In the genomic region with DNA sequence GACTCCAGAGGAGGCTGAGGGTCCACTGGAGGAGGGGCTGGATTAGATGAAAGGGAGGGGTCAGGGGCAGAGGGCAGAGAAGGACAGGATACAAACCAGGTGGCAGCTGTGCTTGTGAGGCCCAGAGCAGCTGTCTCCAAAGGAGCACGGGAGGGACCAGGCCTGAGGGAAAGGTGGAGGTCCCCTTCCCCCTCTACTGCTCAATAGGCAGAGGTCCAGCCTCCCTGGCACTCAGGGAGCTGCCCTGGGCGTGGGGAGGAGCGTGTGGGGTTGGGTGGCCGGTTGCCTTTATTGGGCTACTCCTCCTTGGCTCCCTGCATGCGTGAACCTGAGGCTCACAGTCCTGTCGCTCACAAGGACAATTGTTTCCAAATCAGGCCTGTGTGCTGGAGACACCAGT, we compare ENCODE assay signal across 27 mouse cellular contexts. TPM values are rescaled to one million over a fixed set of nuclear protein-coding genes. Genes with fewer than 3 reads are reported as not detected.
DNase-seq lines count a peak whose midpoint lies in the region; ATAC-seq lines count a peak whose summit lies in the region.
"Had no signal": no experiment of that assay in that cellular context is flagged by ENCODE, and none has a peak within 500 bp of the region (broad histone marks: within the 10 kb centered on the region; RNA-seq: fewer than 3 reads in every experiment).

No protein-coding gene starts in this region.

- no peaks in the 10 kb centered on the region for H3K36me3 ChIP-seq in hindbrain, embryonic 10.5 days
- H3K36me3 ChIP-seq in hindbrain, embryonic 14.5 days (replicated peaks; ENCODE audit: control insufficient read depth, insufficient read depth): no peaks in the 10 kb centered on the region
- H3K36me3 ChIP-seq in limb, embryonic 10.5 days: no peaks in the 10 kb centered on the region
- H3K36me3 ChIP-seq: embryonic facial prominence, embryonic 12.5 days; hindbrain, embryonic 12.5 days; neural tube, embryonic 15.5 days had no signal

- no peaks in the 10 kb centered on the region for H3K27me3 ChIP-seq in hindbrain, embryonic 10.5 days (ENCODE audit: insufficient read depth, poor library complexity, severe bottlenecking)
- H3K27me3 ChIP-seq in hindbrain, embryonic 14.5 days (ENCODE audit: control insufficient read depth, insufficient read depth, low read length): no peaks in the 10 kb centered on the region
- H3K27me3 ChIP-seq in limb, embryonic 10.5 days (ENCODE audit: low read depth, poor library complexity, severe bottlenecking): no peaks in the 10 kb centered on the region
- H3K27me3 ChIP-seq: forebrain, embryonic 13.5 days; hindbrain, embryonic 12.5 days; neural tube, embryonic 15.5 days; Patski had no signal

- no peak overlapping the region for H3K4me3 ChIP-seq in hindbrain, embryonic 10.5 days
- H3K4me3 ChIP-seq in hindbrain, embryonic 14.5 days (replicated peaks; ENCODE audit: low read length): no peak overlapping the region
- no peak overlapping the region for H3K4me3 ChIP-seq in limb, embryonic 10.5 days
- H3K4me3 ChIP-seq: embryonic facial prominence, embryonic 12.5 days; erythroblast, embryonic 14.5 days; forebrain, embryonic 13.5 days; hindbrain, embryonic 12.5 days; neural tube, embryonic 15.5 days had no signal

- WGBS in hindbrain, embryonic 10.5 days: 44% methylated on average over 6 of the region's 6 CpGs
- WGBS in hindbrain, embryonic 14.5 days: 53% methylated on average over 6 of the region's 6 CpGs
- WGBS in limb, embryonic 10.5 days: 38% methylated on average over 6 of the region's 6 CpGs

- H3K4me2 ChIP-seq in hindbrain, embryonic 14.5 days (replicated peaks): no peak overlapping the region
- H3K4me2 ChIP-seq: embryonic facial prominence, embryonic 12.5 days; forebrain, embryonic 13.5 days; hindbrain, embryonic 12.5 days; midbrain, embryonic 11.5 days; neural tube, embryonic 15.5 days had no signal

- peak; percentile 52 for DNase-seq in adrenal gland, postnatal 14 days
- no peak for DNase-seq in adrenal gland, postnatal 4 days (ENCODE audit: low spot score in 2 of 2)
- no peak for DNase-seq in hindbrain, embryonic 10.5 days (ENCODE audit: low spot score)
- no peak for DNase-seq in hindbrain, embryonic 14.5 days (ENCODE audit: low spot score)
- DNase-seq in limb, embryonic 10.5 days (ENCODE audit: low spot score): no peak
- no peak for DNase-seq in urinary bladder, postnatal 4 days (ENCODE audit: low spot score in 2 of 2)
- DNase-seq: adrenal gland, adult 2 months; cerebellum, adult 18-20 months; cerebellum, postnatal 14 days; gastrocnemius, postnatal 10 days; heart, adult 11 months; heart, postnatal 10 days; kidney, adult 11 months; layer of hippocampus, adult 9-11 months; left cerebral cortex, postnatal 4 days; lung, postnatal 4 days; right cerebral cortex, adult 18-20 months; right cerebral cortex, postnatal 4 days; thymus, postnatal 14 days had no signal

- ATAC-seq in hindbrain, embryonic 14.5 days (ENCODE audit: low FRiP score): no peak
- ATAC-seq in megakaryocyte-erythroid progenitor cell, adult 5-6 weeks (replicated peaks; ENCODE audit: low FRiP score, low TSS enrichment, poor library complexity, severe bottlenecking): 0 out of 2 replicates have a peak, but pooled peaks have one; percentile 6
- ATAC-seq: forebrain, embryonic 13.5 days; Patski had no signal

- H3K9ac ChIP-seq in hindbrain, embryonic 14.5 days: no peak overlapping the region
- H3K9ac ChIP-seq: embryonic facial prominence, embryonic 12.5 days; forebrain, embryonic 13.5 days; hindbrain, embryonic 12.5 days; neural tube, embryonic 15.5 days had no signal

- no peaks in the 10 kb centered on the region for H3K9me3 ChIP-seq in hindbrain, embryonic 10.5 days
- no peaks in the 10 kb centered on the region for H3K9me3 ChIP-seq in hindbrain, embryonic 14.5 days (ENCODE audit: control insufficient read depth, low read length)
- no peaks in the 10 kb centered on the region for H3K9me3 ChIP-seq in limb, embryonic 10.5 days (replicated peaks)
- H3K9me3 ChIP-seq: embryonic facial prominence, embryonic 12.5 days; forebrain, embryonic 13.5 days; hindbrain, embryonic 12.5 days; neural tube, embryonic 15.5 days had no signal

- H3K4me1 ChIP-seq in hindbrain, embryonic 10.5 days (replicated peaks): peaks cover 24% of the 10 kb centered on the region
- H3K4me1 ChIP-seq in hindbrain, embryonic 14.5 days (replicated peaks; ENCODE audit: control insufficient read depth, insufficient read depth, low read length): no peaks in the 10 kb centered on the region
- H3K4me1 ChIP-seq in limb, embryonic 10.5 days: peaks cover 13% of the 10 kb centered on the region
- H3K4me1 ChIP-seq: embryonic facial prominence, embryonic 12.5 days; neural tube, embryonic 15.5 days had no signal

- peak overlapping the region; percentile 69 for H3K27ac ChIP-seq in hindbrain, embryonic 10.5 days
- no peak overlapping the region for H3K27ac ChIP-seq in hindbrain, embryonic 14.5 days
- H3K27ac ChIP-seq in limb, embryonic 10.5 days: peak overlapping the region; percentile 21; the same call in 1 of the 2 replicates
- H3K27ac ChIP-seq: embryonic facial prominence, embryonic 12.5 days; forebrain, embryonic 13.5 days; hindbrain, embryonic 12.5 days; neural tube, embryonic 15.5 days had no signal

RNA-seq across cellular contexts. Expression of gene Nol4l, which starts 45.8 kb away (rescaled TPM):
- 15.6 and 16.0 TPM in 2 replicates for total RNA-seq in adrenal gland, postnatal 14 days (2021)
- 10 to 100 TPM; 26.7 to 26.9 TPM for total RNA-seq in adrenal gland, postnatal 4 days (2021)
- polyA plus RNA-seq in hindbrain, embryonic 10.5 days (2016; fragmentation: Nextera tagmentation; extraction: Ambion mirVana): 19.1 and 23.3 TPM in 2 replicates
- 44.8 and 49.8 TPM in 2 replicates for polyA plus RNA-seq in hindbrain, embryonic 14.5 days (2014; fragmentation: Nextera tagmentation; extraction: Ambion mirVana)
- polyA plus RNA-seq in limb, embryonic 10.5 days (2016; fragmentation: Nextera tagmentation; extraction: Ambion mirVana): 15.8 and 17.2 TPM in 2 replicates
- 10.4 and 13.8 TPM in 2 replicates for total RNA-seq in megakaryocyte-erythroid progenitor cell, adult 5-6 weeks (2014; fragmentation: Nextera tagmentation)
- total RNA-seq in megakaryocyte-erythroid progenitor cell, adult 5-6 weeks (2017): 4.2 and 13.3 TPM in 2 replicates

RNA-seq across cellular contexts. Expression of gene Commd7, which starts 57.0 kb away (rescaled TPM):
- 27.7 and 33.6 TPM in 2 replicates for total RNA-seq in adrenal gland, postnatal 14 days (2021)
- 10 to 100 TPM; 44.2 to 45.8 TPM for total RNA-seq in adrenal gland, postnatal 4 days (2021)
- 71.9 and 75.6 TPM in 2 replicates for polyA plus RNA-seq in hindbrain, embryonic 10.5 days (2016; fragmentation: Nextera tagmentation; extraction: Ambion mirVana)
- polyA plus RNA-seq in hindbrain, embryonic 14.5 days (2014; fragmentation: Nextera tagmentation; extraction: Ambion mirVana): 78.6 and 79.8 TPM in 2 replicates
- polyA plus RNA-seq in limb, embryonic 10.5 days (2016; fragmentation: Nextera tagmentation; extraction: Ambion mirVana): 73.9 and 74.4 TPM in 2 replicates
- total RNA-seq in megakaryocyte-erythroid progenitor cell, adult 5-6 weeks (2014; fragmentation: Nextera tagmentation): 25.8 and 35.8 TPM in 2 replicates
- 22.3 and 24.1 TPM in 2 replicates for total RNA-seq in megakaryocyte-erythroid progenitor cell, adult 5-6 weeks (2017)
